8 mouse cellular contexts compared by ENCODE assay signal in the genomic region with DNA sequence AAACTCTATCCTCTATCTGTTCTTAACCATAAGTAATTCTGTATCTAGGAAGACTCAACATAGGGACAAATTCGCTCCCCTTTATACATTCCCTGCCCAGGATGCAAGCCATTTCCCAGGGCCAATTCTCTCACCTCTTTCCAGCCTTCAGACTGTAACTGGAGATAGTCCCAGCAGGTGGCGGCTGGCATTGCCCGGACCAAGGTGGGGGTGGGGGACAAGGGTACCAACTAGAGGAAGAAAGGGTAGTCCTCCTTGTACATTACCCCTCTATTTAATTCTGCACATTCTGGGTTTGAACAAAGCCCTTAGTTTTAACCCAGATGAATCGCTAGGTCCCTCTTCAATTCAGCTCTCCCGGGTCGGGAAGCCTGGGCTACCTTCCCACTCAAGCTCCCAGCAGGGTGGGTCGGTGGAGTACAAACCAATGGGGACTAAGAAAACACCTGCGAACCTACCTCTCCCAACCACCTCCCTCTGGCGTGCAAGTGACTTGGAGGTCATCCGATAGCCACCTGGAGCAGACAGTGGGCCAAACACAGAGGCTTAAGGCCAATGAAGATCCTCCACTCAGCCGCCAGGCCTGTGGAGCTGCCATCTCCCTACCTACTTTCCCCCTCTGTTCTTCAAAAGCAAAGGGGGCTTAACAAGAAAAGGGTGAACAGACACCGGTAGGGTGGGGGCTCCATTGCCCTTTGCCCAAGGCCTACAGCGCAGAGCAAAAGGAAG. TPM values are rescaled to one million over a fixed set of nuclear protein-coding genes. Genes with fewer than 3 reads are reported as not detected.
A peak's percentile ranks its signal among the peaks of the same experiment; 100 is the strongest.
DNase-seq lines count a peak whose midpoint lies in the region; ATAC-seq and TF ChIP-seq lines count a peak whose summit lies in the region.

No protein-coding gene starts in this region.

- peak overlapping the region; percentile 84 for H3K4me3 ChIP-seq in lung, embryonic 14.5 days (ENCODE audit: low read depth, low read length)
- H3K4me3 ChIP-seq in brown adipose tissue, adult 24 weeks (ENCODE audit: insufficient read depth, low read depth, low read length), result peak overlapping the region; percentile 78
- peak overlapping the region; percentile 82 for H3K4me3 ChIP-seq in heart, embryonic 13.5 days
- peak overlapping the region; percentile 81 for H3K4me3 ChIP-seq in limb, embryonic 13.5 days

- peak; percentile 19; the same call in 1 of the 2 replicates for TF ChIP-seq CTCF in lung, embryonic 14.5 days (IDR thresholded peaks at IDR 0.05; ENCODE audit: low read depth)

- H3K9me3 ChIP-seq in lung, embryonic 14.5 days (ENCODE audit: low read depth, low read length), result no peaks in the 10 kb centered on the region
- H3K9me3 ChIP-seq in heart, embryonic 13.5 days, result no peaks in the 10 kb centered on the region
- no peaks in the 10 kb centered on the region for H3K9me3 ChIP-seq in limb, embryonic 13.5 days

- WGBS in lung, embryonic 14.5 days, result 19% methylated on average over 13 of the region's 13 CpGs
- 15% methylated on average over 13 of the region's 13 CpGs for WGBS in heart, embryonic 13.5 days
- WGBS in limb, embryonic 13.5 days, result 14% methylated on average over 13 of the region's 13 CpGs

- peak overlapping the region; percentile 99; the same call in 1 of the 2 replicates for H3K27ac ChIP-seq in lung, embryonic 14.5 days (ENCODE audit: low read depth)
- H3K27ac ChIP-seq in brown adipose tissue, adult 24 weeks (replicated peaks; ENCODE audit: low read depth, low read length), result no peak overlapping the region
- peak overlapping the region; percentile 96 for H3K27ac ChIP-seq in heart, embryonic 13.5 days (replicated peaks)
- H3K27ac ChIP-seq in limb, embryonic 13.5 days, result peak overlapping the region; percentile 66; the same call in 1 of the 2 replicates

- H3K36me3 ChIP-seq in lung, embryonic 14.5 days (ENCODE audit: insufficient read depth), result peaks cover 36% of the 10 kb centered on the region
- H3K36me3 ChIP-seq in heart, embryonic 13.5 days, result peaks cover 36% of the 10 kb centered on the region
- peaks cover 36% of the 10 kb centered on the region for H3K36me3 ChIP-seq in limb, embryonic 13.5 days

- ATAC-seq in lung, embryonic 14.5 days (ENCODE audit: insufficient read depth), result no peak
- no peak for ATAC-seq in heart, embryonic 13.5 days (ENCODE audit: extremely low read depth, insufficient number of reproducible peaks, low FRiP score, low TSS enrichment)
- no peak for ATAC-seq in limb, embryonic 13.5 days (ENCODE audit: low FRiP score, low read depth)

- peak overlapping the region; percentile 91 for H3K4me2 ChIP-seq in lung, embryonic 14.5 days
- peak overlapping the region; percentile 87 for H3K4me2 ChIP-seq in heart, embryonic 13.5 days
- peak overlapping the region; percentile 95 for H3K4me2 ChIP-seq in limb, embryonic 13.5 days (replicated peaks)

- peaks cover 8% of the 10 kb centered on the region; the same call in 1 of the 2 replicates for H3K4me1 ChIP-seq in lung, embryonic 14.5 days (ENCODE audit: insufficient read depth)
- no peaks in the 10 kb centered on the region for H3K4me1 ChIP-seq in brown adipose tissue, adult 24 weeks (ENCODE audit: control insufficient read depth, insufficient read depth, insufficient read length, low read length)
- peaks cover 25% of the 10 kb centered on the region for H3K4me1 ChIP-seq in heart, embryonic 13.5 days
- H3K4me1 ChIP-seq in limb, embryonic 13.5 days, result peaks cover 27% of the 10 kb centered on the region

- DNase-seq in lung, embryonic 14.5 days, result no peak
- DNase-seq in lung, postnatal 36 days, result no peak
- DNase-seq in skeletal muscle tissue, adult 2 months (ENCODE audit: low read depth, low spot score), result peak; percentile 21
- no peak for DNase-seq in frontal cortex, postnatal 10 days (ENCODE audit: low spot score in 2 of 2)
- DNase-seq in adrenal gland, postnatal 10 days, result no peak

- no peaks in the 10 kb centered on the region for H3K27me3 ChIP-seq in lung, embryonic 14.5 days (ENCODE audit: insufficient read depth, low read length)
- no peaks in the 10 kb centered on the region for H3K27me3 ChIP-seq in heart, embryonic 13.5 days (replicated peaks)
- H3K27me3 ChIP-seq in limb, embryonic 13.5 days, result no peaks in the 10 kb centered on the region

- peak overlapping the region; percentile 73 for H3K9ac ChIP-seq in lung, embryonic 14.5 days
- H3K9ac ChIP-seq in heart, embryonic 13.5 days, result peak overlapping the region; percentile 92
- peak overlapping the region; percentile 85 for H3K9ac ChIP-seq in limb, embryonic 13.5 days

RNA-seq across cellular contexts. Expression of a gene that starts 1.4 kb away (rescaled TPM):
- polyA plus RNA-seq in lung, embryonic 14.5 days (2014; fragmentation: Nextera tagmentation; extraction: Ambion mirVana), result 28.1 and 31.7 TPM in 2 replicates
- polyA plus RNA-seq in brown adipose tissue, adult 24 weeks (2012; ENCODE audit: insufficient read depth, insufficient read length, missing spikeins), result 5.7 and 6.1 TPM in 2 replicates
- polyA plus RNA-seq in heart, embryonic 13.5 days (2015; fragmentation: Nextera tagmentation; extraction: Ambion mirVana), result 14.3 and 17.4 TPM in 2 replicates
- 23.5 and 24.4 TPM in 2 replicates for polyA plus RNA-seq in limb, embryonic 13.5 days (2015; fragmentation: Nextera tagmentation; extraction: Ambion mirVana)
- total RNA-seq in adrenal gland, postnatal 10 days (2021), result 10 to 100 TPM; 35.3 to 39.8 TPM

RNA-seq across cellular contexts. Expression of a gene that starts 28.6 kb away (rescaled TPM):
- polyA plus RNA-seq in lung, embryonic 14.5 days (2014; fragmentation: Nextera tagmentation; extraction: Ambion mirVana), result 236 and 250 TPM in 2 replicates
- 168 and 202 TPM in 2 replicates for polyA plus RNA-seq in brown adipose tissue, adult 24 weeks (2012; ENCODE audit: insufficient read depth, insufficient read length, missing spikeins)
- 198 and 214 TPM in 2 replicates for polyA plus RNA-seq in heart, embryonic 13.5 days (2015; fragmentation: Nextera tagmentation; extraction: Ambion mirVana)
- polyA plus RNA-seq in limb, embryonic 13.5 days (2015; fragmentation: Nextera tagmentation; extraction: Ambion mirVana), result 282 and 310 TPM in 2 replicates
- total RNA-seq in adrenal gland, postnatal 10 days (2021), result 100 to 1,000 TPM; 206 to 221 TPM

RNA-seq across cellular contexts. Expression of a gene that starts 39.3 kb away (rescaled TPM):
- polyA plus RNA-seq in lung, embryonic 14.5 days (2014; fragmentation: Nextera tagmentation; extraction: Ambion mirVana), result 24.7 and 25.9 TPM in 2 replicates
- 16.6 and 17.7 TPM in 2 replicates for polyA plus RNA-seq in brown adipose tissue, adult 24 weeks (2012; ENCODE audit: insufficient read depth, insufficient read length, missing spikeins)
- polyA plus RNA-seq in heart, embryonic 13.5 days (2015; fragmentation: Nextera tagmentation; extraction: Ambion mirVana), result 14.0 and 17.6 TPM in 2 replicates
- polyA plus RNA-seq in limb, embryonic 13.5 days (2015; fragmentation: Nextera tagmentation; extraction: Ambion mirVana), result 27.8 and 34.3 TPM in 2 replicates
- total RNA-seq in adrenal gland, postnatal 10 days (2021), result 10 to 100 TPM; 43.1 to 45.3 TPM

RNA-seq across cellular contexts. Expression of a gene that starts 60.0 kb away (rescaled TPM):
- polyA plus RNA-seq in lung, embryonic 14.5 days (2014; fragmentation: Nextera tagmentation; extraction: Ambion mirVana), result 11.8 and 13.1 TPM in 2 replicates
- 4.0 and 6.3 TPM in 2 replicates for polyA plus RNA-seq in brown adipose tissue, adult 24 weeks (2012; ENCODE audit: insufficient read depth, insufficient read length, missing spikeins)
- polyA plus RNA-seq in heart, embryonic 13.5 days (2015; fragmentation: Nextera tagmentation; extraction: Ambion mirVana), result 5.4 and 6.3 TPM in 2 replicates
- 8.6 TPM in 2 replicates for polyA plus RNA-seq in limb, embryonic 13.5 days (2015; fragmentation: Nextera tagmentation; extraction: Ambion mirVana)
- 10 to 100 TPM; 20.2 to 31.4 TPM for total RNA-seq in adrenal gland, postnatal 10 days (2021)
